Mouse (Mus musculus): ENCODE results near the gene Faah. TPM values are rescaled to one million over a fixed set of nuclear protein-coding genes. Genes with fewer than 3 reads are reported as not detected.

The Faah gene
- polyA plus RNA-seq, 1 experiment from 2014 or later: 8.5 TPM

- WGBS: 14% methylated on average over 3 of the region's 3 CpGs
- no peak overlapping the region for H3K9ac ChIP-seq
Measured at GRCm38 (mm10) chr4:115940681-115941080, 77.0 kb downstream of the Faah start.

GRCm38 (mm10) chr4:115939295-115940102 lies 78.2 kb downstream of the Faah start, which contains the start of gene Dmbx1:
Dmbx1 (minus strand) TSS chr4:115939926.
- H3K9me3 ChIP-seq (replicated peaks): no peaks in the 10 kb centered on the region
- H3K27me3 ChIP-seq: peaks cover 96% of the 10 kb centered on the region
- H3K4me1 ChIP-seq: peaks cover 36% of the 10 kb centered on the region
- 0 out of 2 replicates have a peak, but pooled peaks have one; percentile 37 for ATAC-seq (ENCODE audit: insufficient number of reproducible peaks, low FRiP score, low TSS enrichment, low read depth)
- no peak within 1 kb of the TSS; the same call in 1 of the 2 replicates for H3K9ac ChIP-seq
- peak within 1 kb of the TSS; percentile 41 for H3K4me3 ChIP-seq (replicated peaks)
- H3K36me3 ChIP-seq: no peaks in the 10 kb centered on the region
- H3K27ac ChIP-seq (replicated peaks): peak within 1 kb of the TSS; percentile 68
- H3K4me2 ChIP-seq (replicated peaks): peak within 1 kb of the TSS; percentile 71
- WGBS: under 1% methylated on average over 71 of the region's 71 CpGs

More at GRCm38 (mm10) chr4:115940681-115941080, 77.0 kb downstream of the Faah start:
- no peak for ATAC-seq (ENCODE audit: insufficient number of reproducible peaks, low FRiP score, low TSS enrichment, low read depth)
- Histone ChIP-seq H3K36me3 (no peaks in the 10 kb centered on the region), H3K4me2 (replicated peaks) (no peak overlapping the region), H3K27ac (replicated peaks) (no peak overlapping the region), H3K4me3 (replicated peaks) (no peak overlapping the region), H3K4me1 (peaks cover 36% of the 10 kb centered on the region), H3K9me3 (replicated peaks) (no peaks in the 10 kb centered on the region), H3K27me3 (peaks cover 98% of the 10 kb centered on the region)

- H3K36me3 ChIP-seq: no peaks in the 10 kb centered on the region
- peaks cover 31% of the 10 kb centered on the region for H3K4me1 ChIP-seq
- WGBS: 2% methylated on average over 37 of the region's 37 CpGs
- H3K4me3 ChIP-seq (replicated peaks): peak overlapping the region; percentile 41
- H3K9ac ChIP-seq: no peak overlapping the region
- ATAC-seq (ENCODE audit: insufficient number of reproducible peaks, low FRiP score, low TSS enrichment, low read depth): no peak
- peaks cover 96% of the 10 kb centered on the region for H3K27me3 ChIP-seq
- H3K4me2 ChIP-seq (replicated peaks): peak overlapping the region; percentile 71
- H3K27ac ChIP-seq (replicated peaks): peak overlapping the region; percentile 68
- no peaks in the 10 kb centered on the region for H3K9me3 ChIP-seq (replicated peaks)
Measured at GRCm38 (mm10) chr4:115938276-115939160, 79.2 kb downstream of the Faah start.

DNA sequence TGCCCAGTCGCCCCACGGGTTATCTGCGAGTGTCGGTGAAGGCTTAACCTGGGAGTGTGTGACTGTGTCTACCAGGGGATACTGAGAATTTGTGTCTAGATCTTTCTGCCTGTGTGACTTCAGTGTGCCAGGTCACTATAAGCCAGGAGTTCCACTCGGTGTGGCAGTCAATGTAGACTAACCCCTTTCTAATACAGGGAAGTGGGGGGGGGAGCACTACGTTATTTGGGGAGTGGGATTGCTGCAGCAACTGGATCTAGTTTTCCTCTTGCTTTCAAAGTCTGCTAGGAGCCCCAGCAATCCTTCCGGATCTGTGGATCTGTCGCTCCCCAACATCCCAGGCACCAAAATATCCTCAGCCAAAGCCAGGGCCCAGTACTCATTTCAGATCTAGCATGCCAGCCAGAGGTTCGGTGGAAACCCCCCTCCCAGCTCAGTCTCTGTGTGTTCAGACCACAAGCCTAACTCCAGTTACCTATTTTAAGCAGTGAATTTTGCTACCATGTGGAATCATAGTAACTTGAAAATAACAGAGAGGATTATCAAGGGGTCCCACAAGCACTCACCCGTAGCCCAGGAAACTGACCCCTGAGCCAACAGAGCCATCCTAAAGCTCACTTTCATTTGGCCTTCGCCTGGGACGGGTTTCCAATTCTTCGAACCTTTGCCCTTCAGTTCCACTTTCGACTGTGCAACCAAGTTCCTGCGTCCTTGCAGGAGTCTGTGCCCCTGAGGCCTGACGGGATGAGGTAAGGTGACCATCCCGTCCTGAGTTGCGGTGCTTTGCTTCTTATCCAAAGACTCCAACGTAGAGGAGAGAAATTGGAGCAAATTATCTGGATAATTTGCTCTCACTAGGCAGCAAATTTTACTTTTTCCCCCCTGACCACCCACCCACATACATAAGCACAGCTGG lies 80.4 kb downstream of the Faah start:
- no peak for ATAC-seq (ENCODE audit: insufficient number of reproducible peaks, low FRiP score, low TSS enrichment, low read depth)
- no peaks in the 10 kb centered on the region for H3K36me3 ChIP-seq
- no peaks in the 10 kb centered on the region for H3K9me3 ChIP-seq (replicated peaks)
- peak overlapping the region; percentile 31 for H3K4me2 ChIP-seq (replicated peaks)
- H3K27me3 ChIP-seq: peaks cover 96% of the 10 kb centered on the region
- H3K9ac ChIP-seq: no peak overlapping the region
- peak overlapping the region; percentile 41 for H3K4me3 ChIP-seq (replicated peaks)
- H3K27ac ChIP-seq (replicated peaks): no peak overlapping the region
- WGBS: 14% methylated on average over 19 of the region's 19 CpGs
- peaks cover 31% of the 10 kb centered on the region for H3K4me1 ChIP-seq

DNA sequence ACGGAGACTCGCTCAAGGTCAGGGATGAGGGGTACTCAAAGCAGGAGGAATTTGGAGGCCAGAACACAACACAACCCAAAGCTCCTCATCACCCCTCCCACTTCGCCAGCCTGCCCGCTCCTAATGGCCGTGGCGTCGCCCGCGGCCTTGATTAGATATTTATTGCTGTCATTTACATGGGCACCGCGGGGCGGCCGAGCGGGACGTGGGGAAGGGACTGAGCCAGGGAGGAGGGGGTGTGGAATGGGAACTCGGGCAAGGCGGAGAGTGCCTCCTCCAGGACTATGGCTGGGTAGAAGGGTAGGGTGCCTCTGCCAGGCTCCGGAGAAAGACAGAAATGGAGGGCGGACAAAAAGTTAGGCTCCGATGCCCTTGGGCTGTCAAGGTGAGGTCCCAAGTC lies 81.1 kb downstream of the Faah start:
- peak overlapping the region; percentile 15; the same call in 1 of the 2 replicates for H3K4me3 ChIP-seq (replicated peaks)
- H3K4me2 ChIP-seq (replicated peaks): peak overlapping the region; percentile 31
- WGBS: 6% methylated on average over 20 of the region's 20 CpGs
- H3K4me1 ChIP-seq: peaks cover 31% of the 10 kb centered on the region
- H3K9me3 ChIP-seq (replicated peaks): no peaks in the 10 kb centered on the region
- H3K27me3 ChIP-seq: peaks cover 96% of the 10 kb centered on the region
- H3K27ac ChIP-seq (replicated peaks): no peak overlapping the region
- no peak overlapping the region for H3K9ac ChIP-seq
- ATAC-seq (ENCODE audit: insufficient number of reproducible peaks, low FRiP score, low TSS enrichment, low read depth): no peak
- H3K36me3 ChIP-seq: no peaks in the 10 kb centered on the region

DNA sequence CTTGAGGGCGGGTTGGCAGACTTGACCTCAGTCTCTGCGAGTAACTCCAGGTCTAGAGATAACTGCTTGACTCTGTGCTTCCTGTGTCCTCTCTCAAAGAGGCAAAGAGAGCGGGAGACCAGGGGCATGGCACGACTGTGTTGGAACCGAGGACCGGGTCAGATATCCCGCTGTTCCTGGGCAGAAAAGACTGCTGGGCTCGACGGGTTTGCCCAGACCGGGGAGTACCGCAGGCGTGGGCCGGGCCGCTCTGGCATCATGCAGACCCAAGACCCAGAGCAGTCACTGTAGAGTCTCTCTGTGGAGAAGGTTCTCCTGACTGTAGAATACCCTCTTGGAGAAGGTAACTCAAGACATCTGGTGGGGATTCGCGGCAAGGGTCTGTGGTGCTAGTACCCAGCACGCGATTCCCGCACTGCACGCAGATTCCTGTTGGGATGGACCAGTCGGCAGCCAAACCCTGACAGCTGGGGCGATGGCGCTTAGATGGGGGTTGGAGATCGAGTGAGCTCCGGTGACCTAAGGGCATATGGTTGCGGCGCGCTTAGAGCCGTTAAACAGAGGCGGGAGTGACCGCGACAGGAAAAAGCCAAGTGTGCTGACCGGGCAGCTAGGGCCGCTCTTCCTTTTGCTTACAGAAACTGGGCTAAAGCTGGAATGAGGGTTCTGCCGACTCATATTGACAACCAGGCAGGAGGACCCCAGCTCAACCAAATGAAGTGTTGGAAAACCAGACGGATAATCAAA lies 81.7 kb downstream of the Faah start:
- peak overlapping the region; percentile 31 for H3K4me2 ChIP-seq (replicated peaks)
- WGBS: 5% methylated on average over 36 of the region's 36 CpGs

DNA sequence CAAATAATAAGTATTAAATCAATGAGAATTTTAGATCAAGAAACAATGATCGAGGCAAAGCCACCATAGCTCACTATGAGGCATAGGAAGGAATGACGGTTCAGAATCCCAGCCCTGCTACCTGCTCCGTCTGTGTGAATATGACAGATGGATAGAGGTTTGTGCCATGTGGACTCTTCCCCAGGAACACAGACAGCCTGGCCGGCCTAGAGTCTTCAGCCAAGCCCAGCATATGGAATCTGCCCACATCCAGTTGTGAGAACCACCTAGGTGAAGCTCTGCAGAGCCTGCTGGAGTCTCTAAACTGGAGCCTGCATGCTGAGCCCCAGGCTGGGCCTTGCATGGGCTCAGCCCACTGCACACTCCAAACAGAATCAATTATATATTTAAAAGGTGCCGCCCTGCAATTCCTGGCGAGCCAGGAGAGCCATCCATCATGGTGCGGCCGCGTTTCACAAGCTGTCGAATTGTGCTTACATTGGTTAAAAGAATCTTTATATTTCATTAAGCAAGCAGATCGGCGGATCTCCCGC lies 86.1 kb downstream of the Faah start:
- WGBS: 63% methylated on average over 13 of the region's 13 CpGs
- no peak for ATAC-seq (ENCODE audit: insufficient number of reproducible peaks, low FRiP score, low TSS enrichment, low read depth)
- Histone ChIP-seq H3K27me3 (peaks cover 75% of the 10 kb centered on the region), H3K4me3 (replicated peaks) (no peak overlapping the region), H3K9me3 (replicated peaks) (no peaks in the 10 kb centered on the region), H3K27ac (replicated peaks) (no peak overlapping the region), H3K4me1 (peaks cover 9% of the 10 kb centered on the region), H3K36me3 (no peaks in the 10 kb centered on the region), H3K9ac (no peak overlapping the region), H3K4me2 (replicated peaks) (no peak overlapping the region)

More for the DNA sequence above, 81.7 kb downstream of the Faah start:
- ATAC-seq (ENCODE audit: insufficient number of reproducible peaks, low FRiP score, low TSS enrichment, low read depth): no peak
- H3K4me3 ChIP-seq (replicated peaks): peak overlapping the region; percentile 15; the same call in 1 of the 2 replicates
- no peak overlapping the region for H3K9ac ChIP-seq
- peaks cover 96% of the 10 kb centered on the region for H3K27me3 ChIP-seq
- no peaks in the 10 kb centered on the region for H3K36me3 ChIP-seq
- peaks cover 31% of the 10 kb centered on the region for H3K4me1 ChIP-seq
- H3K9me3 ChIP-seq (replicated peaks): no peaks in the 10 kb centered on the region
- no peak overlapping the region for H3K27ac ChIP-seq (replicated peaks)

DNA sequence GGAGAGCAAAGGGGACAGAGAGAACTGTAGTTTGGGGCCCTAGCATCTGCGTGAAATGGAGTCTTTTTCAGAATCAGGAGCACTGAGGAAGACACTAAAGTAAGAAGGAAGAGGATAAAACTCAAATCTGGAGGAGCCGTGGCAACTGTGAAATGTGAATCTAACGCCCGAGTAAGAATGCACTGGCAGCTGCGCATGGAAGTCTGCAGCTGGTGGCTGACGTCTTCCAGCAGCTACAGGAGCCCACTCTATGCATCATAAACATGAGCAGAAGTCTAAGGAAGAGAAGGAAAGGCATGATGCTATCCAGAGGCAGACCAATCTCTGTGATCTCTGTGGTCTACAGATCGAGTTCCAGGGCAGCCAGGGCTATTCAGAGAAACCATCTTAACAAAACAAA lies 90.1 kb downstream of the Faah start:
- Histone ChIP-seq H3K36me3 (no peaks in the 10 kb centered on the region), H3K27me3 (peaks cover 40% of the 10 kb centered on the region), H3K4me2 (replicated peaks) (no peak overlapping the region), H3K9ac (no peak overlapping the region), H3K4me1 (no peaks in the 10 kb centered on the region), H3K9me3 (replicated peaks) (no peaks in the 10 kb centered on the region), H3K27ac (replicated peaks) (no peak overlapping the region), H3K4me3 (replicated peaks) (no peak overlapping the region)
- ATAC-seq (ENCODE audit: insufficient number of reproducible peaks, low FRiP score, low TSS enrichment, low read depth): no peak
- 47% methylated on average over 7 of the region's 7 CpGs for WGBS

GRCm38 (mm10) chr4:115923262-115923880 lies 94.4 kb downstream of the Faah start:
- H3K4me3 ChIP-seq (replicated peaks): no peak overlapping the region
- no peak overlapping the region for H3K27ac ChIP-seq (replicated peaks)
- peaks cover 9% of the 10 kb centered on the region for H3K27me3 ChIP-seq
- ATAC-seq (ENCODE audit: insufficient number of reproducible peaks, low FRiP score, low TSS enrichment, low read depth): no peak
- H3K9ac ChIP-seq: no peak overlapping the region
- WGBS: 73% methylated on average over 16 of the region's 16 CpGs
- H3K4me2 ChIP-seq (replicated peaks): no peak overlapping the region
- H3K36me3 ChIP-seq: no peaks in the 10 kb centered on the region
- no peaks in the 10 kb centered on the region for H3K9me3 ChIP-seq (replicated peaks)
- H3K4me1 ChIP-seq: no peaks in the 10 kb centered on the region
